Mouse (Mus musculus) hindbrain, embryonic 10.5 days (tissue): Measurements from ENCODE around the gene Cops9. TPM values are rescaled to one million over a fixed set of nuclear protein-coding genes. Genes with fewer than 3 reads are reported as not detected.
A peak's percentile ranks its signal among the peaks of the same experiment; 100 is the strongest.

Experiments used
- DNase-seq: peaks from one replicate; pipeline ENCODE4 v3.0.0-alpha.2; 2017; ENCODE audit warnings: low spot score
- H3K27ac ChIP-seq: fragments of 300-500 bp; sonication (generic); 2 replicates; pipeline ENCODE4 v1.5.1; 2016; ENCODE audit warnings: mild to moderate bottlenecking, moderate library complexity
- H3K27me3 ChIP-seq: fragments of 300-500 bp; sonication (generic); 2 replicates; pipeline ENCODE4 v1.6.1; 2016; ENCODE audit warnings: mild to moderate bottlenecking; ENCODE audit not compliant: poor library complexity, insufficient read depth, severe bottlenecking
- H3K36me3 ChIP-seq: fragments of 300-500 bp; sonication (generic); 2 replicates; pipeline ENCODE4 v1.6.1; 2016; ENCODE audit warnings: mild to moderate bottlenecking, moderate library complexity
- H3K4me1 ChIP-seq: fragments of 300-500 bp; sonication (generic); replicated peaks from 2 replicates; pipeline ENCODE4 v1.6.1; 2016; ENCODE audit warnings: mild to moderate bottlenecking
- H3K4me3 ChIP-seq: fragments of 300-500 bp; sonication (generic); 2 replicates; pipeline ENCODE4 v1.5.1; 2016; ENCODE audit warnings: mild to moderate bottlenecking, moderate library complexity
- H3K9me3 ChIP-seq: fragments of 300-500 bp; sonication (generic); 2 replicates; pipeline ENCODE4 v1.6.1; 2016; ENCODE audit warnings: mild to moderate bottlenecking, moderate library complexity
- WGBS: fragments of 180-500 bp; shearing (Covaris S2); methylation state at CpG from one replicate; pipeline ENCODE4 v1.1.7; 2016; 5-methylcytosine and 5-hydroxymethylcytosine counted together
- polyA plus RNA-seq: library from polyadenylated mRNA; unstranded; fragments of >200 nt; fragmentation: Nextera tagmentation; extraction: Ambion mirVana; gene quantifications from 2 replicates; pipeline ENCODE4 v1.2.1, GENCODE M21; 2016

The Cops9 gene
- polyA plus RNA-seq, 1 experiment from 2014 or later: 433 TPM

DNA sequence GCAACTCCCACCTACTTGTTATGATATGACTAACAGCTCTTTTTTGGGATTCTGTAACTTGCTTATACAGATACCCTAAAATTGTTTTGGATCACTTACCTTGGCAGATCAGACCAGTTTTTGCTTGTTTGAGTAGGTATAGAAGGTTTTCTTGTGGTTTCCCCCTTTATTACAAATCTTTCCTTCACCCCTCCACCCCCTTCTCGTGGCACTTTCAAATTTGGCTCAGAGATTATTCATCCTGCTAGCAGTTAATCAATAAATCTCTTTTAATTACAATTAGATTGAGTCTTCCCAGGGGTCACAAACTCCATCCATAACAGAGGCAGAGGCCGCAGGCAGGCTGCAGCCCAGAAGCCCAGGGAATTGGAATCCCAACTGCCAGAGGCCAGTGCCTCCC lies 24.3 kb downstream of the Cops9 start, which contains the start of gene Olfr12:
TSS of gene Olfr12 (plus strand) at position 301 of the 400 bp plus-strand sequence.
- H3K27me3 ChIP-seq: peaks cover under 1% of the 10 kb centered on the region; the same call in 1 of the 2 replicates
- no peak within 1 kb of the TSS for H3K27ac ChIP-seq
- H3K4me3 ChIP-seq: no peak within 1 kb of the TSS
- H3K36me3 ChIP-seq: no peaks in the 10 kb centered on the region
- WGBS: 65% methylated on average over 2 of the region's 2 CpGs
- no peaks in the 10 kb centered on the region for H3K9me3 ChIP-seq
- no peaks in the 10 kb centered on the region for H3K4me1 ChIP-seq
- no peak for DNase-seq

DNA sequence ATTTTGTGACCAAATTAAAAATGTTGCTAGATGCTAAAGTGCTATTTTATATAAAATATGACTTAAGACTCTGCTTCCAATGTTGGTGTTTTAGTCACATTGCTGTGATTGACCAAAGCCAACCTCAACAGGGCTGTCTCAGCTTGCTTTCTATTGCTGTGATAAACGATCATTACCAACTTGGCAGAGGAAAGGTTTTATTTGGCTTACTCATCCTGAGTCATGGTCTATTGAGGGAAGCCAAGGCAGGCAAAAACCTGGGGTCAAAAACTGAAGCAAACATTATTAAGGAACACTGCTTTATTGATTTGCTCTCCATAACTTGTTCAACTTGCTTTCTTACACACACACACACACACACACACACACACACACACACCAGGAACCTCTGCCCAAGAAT lies 25.7 kb downstream of the Cops9 start:
- WGBS: 84% methylated on average over 1 of the region's 1 CpGs
- Histone ChIP-seq H3K36me3 (no peaks in the 10 kb centered on the region), H3K27ac (no peak overlapping the region), H3K4me3 (no peak overlapping the region), H3K27me3 (peaks cover 10% of the 10 kb centered on the region; the same call in 1 of the 2 replicates), H3K9me3 (no peaks in the 10 kb centered on the region), H3K4me1 (no peaks in the 10 kb centered on the region)
- no peak for DNase-seq

DNA sequence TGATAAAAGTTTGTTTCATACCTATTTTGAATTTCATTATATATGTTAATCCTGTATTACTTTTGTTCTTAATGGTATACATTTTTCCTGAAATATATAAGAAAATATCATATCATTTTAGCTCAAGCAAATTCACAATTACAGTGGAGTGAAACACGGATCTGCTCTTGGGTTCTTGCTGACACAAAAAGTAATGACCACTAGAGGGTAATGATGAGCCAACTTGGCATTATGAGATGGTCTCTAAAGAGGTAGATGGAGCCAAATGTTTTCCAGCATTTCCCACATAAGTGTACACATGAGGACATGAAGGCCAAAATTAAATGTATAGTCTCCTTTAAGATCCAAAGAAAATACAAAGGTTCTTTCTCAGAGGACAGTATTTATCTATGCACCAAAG lies 27.3 kb downstream of the Cops9 start:
- no peak overlapping the region for H3K4me3 ChIP-seq
- H3K9me3 ChIP-seq: no peaks in the 10 kb centered on the region
- WGBS: 7% methylated on average over 1 of the region's 1 CpGs
- DNase-seq: no peak
- H3K27me3 ChIP-seq: peaks cover 10% of the 10 kb centered on the region; the same call in 1 of the 2 replicates
- H3K4me1 ChIP-seq: no peaks in the 10 kb centered on the region
- H3K27ac ChIP-seq: no peak overlapping the region
- no peaks in the 10 kb centered on the region for H3K36me3 ChIP-seq

GRCm38 (mm10) chr1:92613175-92613574 lies 28.6 kb downstream of the Cops9 start:
- Histone ChIP-seq H3K4me1 (no peaks in the 10 kb centered on the region), H3K36me3 (no peaks in the 10 kb centered on the region), H3K27ac (no peak overlapping the region), H3K4me3 (no peak overlapping the region), H3K9me3 (no peaks in the 10 kb centered on the region), H3K27me3 (peaks cover 10% of the 10 kb centered on the region; the same call in 1 of the 2 replicates)
- no peak for DNase-seq
- 52% methylated on average over 4 of the region's 4 CpGs for WGBS

GRCm38 (mm10) chr1:92611008-92611407 lies 30.8 kb downstream of the Cops9 start:
- H3K27me3 ChIP-seq: peaks cover 10% of the 10 kb centered on the region; the same call in 1 of the 2 replicates
- H3K4me3 ChIP-seq: no peak overlapping the region
- no peaks in the 10 kb centered on the region for H3K36me3 ChIP-seq
- peak; percentile 47 for DNase-seq
- no peak overlapping the region for H3K27ac ChIP-seq
- H3K9me3 ChIP-seq: no peaks in the 10 kb centered on the region
- H3K4me1 ChIP-seq: no peaks in the 10 kb centered on the region
- WGBS: 10% methylated on average over 5 of the region's 5 CpGs

GRCm38 (mm10) chr1:92607711-92608110 lies 34.1 kb downstream of the Cops9 start:
- Histone ChIP-seq H3K36me3 (no peaks in the 10 kb centered on the region), H3K9me3 (no peaks in the 10 kb centered on the region), H3K4me1 (no peaks in the 10 kb centered on the region), H3K27ac (no peak overlapping the region), H3K27me3 (peaks cover 10% of the 10 kb centered on the region; the same call in 1 of the 2 replicates), H3K4me3 (no peak overlapping the region)
- DNase-seq: no peak
- WGBS: 74% methylated on average over 4 of the region's 4 CpGs

DNA sequence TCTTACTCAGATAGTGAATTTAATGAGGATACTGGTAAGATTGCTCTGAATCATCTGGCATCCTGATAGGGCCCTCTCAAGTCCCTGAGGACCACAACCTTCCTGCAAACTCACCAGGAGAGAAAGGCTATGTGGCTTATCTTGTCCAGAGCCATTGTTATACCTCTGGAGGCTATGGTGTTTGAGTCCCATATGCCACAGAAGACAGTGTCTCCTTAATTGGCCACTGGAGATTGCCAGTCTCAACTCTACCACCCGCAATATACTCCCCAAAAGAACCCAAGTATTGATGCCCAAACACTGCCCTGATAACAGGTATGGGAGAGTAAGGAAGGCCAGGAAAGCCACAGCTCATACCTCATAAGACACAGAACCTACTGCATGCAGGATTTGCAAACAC lies 36.3 kb downstream of the Cops9 start, which contains the start of gene Olfr1410:
TSS of gene Olfr1410 (plus strand) at position 301 of the 400 bp plus-strand sequence.
- Histone ChIP-seq H3K36me3 (no peaks in the 10 kb centered on the region), H3K4me3 (no peak within 1 kb of the TSS), H3K27me3 (no peaks in the 10 kb centered on the region), H3K9me3 (no peaks in the 10 kb centered on the region), H3K27ac (no peak within 1 kb of the TSS), H3K4me1 (no peaks in the 10 kb centered on the region)
- no peak for DNase-seq
- WGBS: 86% methylated on average over 1 of the region's 1 CpGs

DNA sequence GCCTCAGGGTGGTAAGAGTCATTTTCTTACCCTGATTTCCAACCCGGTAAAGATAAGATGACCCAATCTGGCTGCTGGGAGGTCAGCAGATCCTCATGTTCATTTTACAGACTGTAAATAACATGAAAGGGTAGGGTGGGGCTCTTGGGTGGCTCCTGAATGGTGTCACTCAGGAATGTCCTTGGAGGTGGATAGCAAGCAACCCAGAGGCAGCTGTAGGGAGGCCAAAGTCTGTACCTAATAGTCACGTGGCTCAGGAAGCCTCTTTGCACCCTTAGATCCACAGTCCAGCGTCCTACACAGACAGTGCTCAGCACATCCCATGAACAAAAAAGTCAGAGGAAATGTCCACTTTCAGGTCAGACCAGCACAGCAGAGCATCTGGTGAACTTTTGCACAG lies 45.8 kb downstream of the Cops9 start:
- DNase-seq: no peak
- H3K9me3 ChIP-seq: no peaks in the 10 kb centered on the region
- H3K4me3 ChIP-seq: no peak overlapping the region
- no peak overlapping the region for H3K27ac ChIP-seq
- no peaks in the 10 kb centered on the region for H3K4me1 ChIP-seq
- 86% methylated on average over 3 of the region's 3 CpGs for WGBS
- H3K27me3 ChIP-seq: no peaks in the 10 kb centered on the region
- no peaks in the 10 kb centered on the region for H3K36me3 ChIP-seq

- Histone ChIP-seq H3K4me1 (no peaks in the 10 kb centered on the region), H3K36me3 (no peaks in the 10 kb centered on the region), H3K27ac (no peak within 1 kb of the TSS), H3K27me3 (no peaks in the 10 kb centered on the region), H3K9me3 (no peaks in the 10 kb centered on the region), H3K4me3 (no peak within 1 kb of the TSS)
- DNase-seq: no peak
Measured at GRCm38 (mm10) chr1:92594111-92594510, 47.7 kb downstream of the Cops9 start, which contains the start of gene Olfr1411. TSS of gene Olfr1411 (plus strand) at chr1:92594411.

Other genes starting within 250 kb of the Cops9 start
- 291 and 296 TPM in 2 replicates for gene Ndufa10, start 168.1 kb downstream of the Cops9 start, polyA plus RNA-seq
- not detected in 2 replicates for gene Olfr1416, start 156.9 kb downstream of the Cops9 start, polyA plus RNA-seq
- not detected in 2 replicates for gene Olfr1415, start 145.9 kb downstream of the Cops9 start, polyA plus RNA-seq
- gene Olfr1414, start 123.3 kb downstream of the Cops9 start, polyA plus RNA-seq: not detected in 2 replicates
- gene Olfr1413, start 70.7 kb downstream of the Cops9 start, polyA plus RNA-seq: not detected in 2 replicates
- gene Olfr1412, start 56.2 kb downstream of the Cops9 start, polyA plus RNA-seq: not detected in 2 replicates
- not detected in 2 replicates for gene Olfr1411, start 47.6 kb downstream of the Cops9 start, polyA plus RNA-seq
- gene Olfr1410, start 36.2 kb downstream of the Cops9 start, polyA plus RNA-seq: not detected in 2 replicates
- gene Olfr12, start 24.2 kb downstream of the Cops9 start, polyA plus RNA-seq: 0.18 TPM in 1 of 2 replicates, not detected in the other
- gene Otos, start 6.9 kb upstream of the Cops9 start, polyA plus RNA-seq: 0.07 TPM in 1 of 2 replicates, not detected in the other
- gene Gpc1, start 189.7 kb upstream of the Cops9 start, polyA plus RNA-seq: 72.1 and 76.0 TPM in 2 replicates